In genomic region chr4:58332394-58332793, GRCm38 (mm10) we compare ENCODE assay signal across 31 mouse cellular contexts. TPM values are rescaled to one million over a fixed set of nuclear protein-coding genes. Genes with fewer than 3 reads are reported as not detected.
DNase-seq lines count a peak whose midpoint lies in the region; ATAC-seq and TF ChIP-seq lines count a peak whose summit lies in the region.
"Had no signal": no experiment of that assay in that cellular context is flagged by ENCODE, and none has a peak within 500 bp of the region (broad histone marks: within the 10 kb centered on the region; RNA-seq: fewer than 3 reads in every experiment).

No protein-coding gene starts in this region.

- H3K4me2 ChIP-seq in hindbrain, embryonic 11.5 days (replicated peaks; ENCODE audit: low read depth, low read length), result no peak overlapping the region
- H3K4me2 ChIP-seq in hindbrain, embryonic 13.5 days, result no peak overlapping the region
- H3K4me2 ChIP-seq in kidney, embryonic 16.5 days (replicated peaks; ENCODE audit: low read depth, low read length), result no peak overlapping the region
- no peak overlapping the region for H3K4me2 ChIP-seq in midbrain, postnatal 0 days (ENCODE audit: low read depth, low read length, poor library complexity, severe bottlenecking)
- H3K4me2 ChIP-seq in midbrain, embryonic 13.5 days (replicated peaks), result no peak overlapping the region
- H3K4me2 ChIP-seq: embryonic facial prominence, embryonic 15.5 days; forebrain, embryonic 13.5 days; heart, embryonic 12.5 days; intestine, embryonic 15.5 days; liver, embryonic 12.5 days; midbrain, embryonic 12.5 days had no signal

- H3K27me3 ChIP-seq in hindbrain, embryonic 11.5 days (ENCODE audit: control insufficient read depth, insufficient read depth, low read length), result no peaks in the 10 kb centered on the region
- H3K27me3 ChIP-seq in hindbrain, embryonic 13.5 days, result no peaks in the 10 kb centered on the region
- no peaks in the 10 kb centered on the region for H3K27me3 ChIP-seq in kidney, embryonic 16.5 days (ENCODE audit: insufficient read depth, low read length)
- no peaks in the 10 kb centered on the region for H3K27me3 ChIP-seq in midbrain, postnatal 0 days (ENCODE audit: insufficient read depth, low read length)
- H3K27me3 ChIP-seq in midbrain, embryonic 13.5 days, result no peaks in the 10 kb centered on the region
- H3K27me3 ChIP-seq: embryonic facial prominence, embryonic 15.5 days; forebrain, embryonic 13.5 days; heart, embryonic 12.5 days; intestine, embryonic 15.5 days; liver, embryonic 12.5 days; midbrain, embryonic 12.5 days had no signal

- H3K27ac ChIP-seq in hindbrain, embryonic 11.5 days (ENCODE audit: low read depth, low read length), result no peak overlapping the region
- H3K27ac ChIP-seq in hindbrain, embryonic 13.5 days, result no peak overlapping the region
- no peak overlapping the region for H3K27ac ChIP-seq in kidney, embryonic 16.5 days (ENCODE audit: low read length)
- no peak overlapping the region for H3K27ac ChIP-seq in midbrain, postnatal 0 days (ENCODE audit: low read depth, low read length)
- H3K27ac ChIP-seq in midbrain, embryonic 13.5 days, result no peak overlapping the region
- H3K27ac ChIP-seq: embryonic facial prominence, embryonic 10.5 days; embryonic facial prominence, embryonic 15.5 days; forebrain, embryonic 13.5 days; heart, adult 2 months; intestine, embryonic 15.5 days; liver, embryonic 12.5 days; midbrain, embryonic 12.5 days had no signal

- H3K4me1 ChIP-seq in hindbrain, embryonic 11.5 days (replicated peaks; ENCODE audit: control insufficient read depth, insufficient read depth, low read length), result no peaks in the 10 kb centered on the region
- H3K4me1 ChIP-seq in hindbrain, embryonic 13.5 days (replicated peaks), result no peaks in the 10 kb centered on the region
- H3K4me1 ChIP-seq in kidney, embryonic 16.5 days (ENCODE audit: insufficient read depth, low read length), result peaks cover 11% of the 10 kb centered on the region; the same call in 1 of the 2 replicates
- H3K4me1 ChIP-seq in midbrain, postnatal 0 days (ENCODE audit: insufficient read depth, low read length), result no peaks in the 10 kb centered on the region
- 0 out of 2 replicates have a peak, but pooled peaks cover 5% of the 10 kb centered on the region for H3K4me1 ChIP-seq in midbrain, embryonic 13.5 days (replicated peaks)
- H3K4me1 ChIP-seq: forebrain, embryonic 13.5 days; intestine, embryonic 15.5 days; liver, embryonic 12.5 days; megakaryocyte, embryonic 14.5 days; midbrain, embryonic 12.5 days had no signal

- no peak for ATAC-seq in hindbrain, embryonic 11.5 days (ENCODE audit: low FRiP score)
- no peak for ATAC-seq in hindbrain, embryonic 13.5 days (ENCODE audit: low FRiP score)
- peak; percentile 19; the same call in 1 of the 2 replicates for ATAC-seq in kidney, embryonic 16.5 days (ENCODE audit: low FRiP score, low TSS enrichment)
- ATAC-seq in midbrain, postnatal 0 days (ENCODE audit: low FRiP score), result no peak
- no peak for ATAC-seq in midbrain, embryonic 13.5 days
- ATAC-seq: activated CD4-positive, CD25-positive, alpha-beta regulatory T cell, adult 4 months; forebrain, embryonic 13.5 days; hindbrain, embryonic 16.5 days; intestine, embryonic 15.5 days; liver, embryonic 12.5 days; liver, postnatal 0 days had no signal

- H3K9ac ChIP-seq in hindbrain, embryonic 11.5 days (ENCODE audit: low read depth, low read length), result no peak overlapping the region
- no peak overlapping the region for H3K9ac ChIP-seq in hindbrain, embryonic 13.5 days
- no peak overlapping the region for H3K9ac ChIP-seq in kidney, embryonic 16.5 days (replicated peaks; ENCODE audit: low read length)
- no peak overlapping the region for H3K9ac ChIP-seq in midbrain, postnatal 0 days (replicated peaks; ENCODE audit: low read length, poor library complexity, severe bottlenecking)
- H3K9ac ChIP-seq in midbrain, embryonic 13.5 days (replicated peaks), result no peak overlapping the region
- H3K9ac ChIP-seq: embryonic facial prominence, embryonic 15.5 days; forebrain, embryonic 13.5 days; heart, embryonic 12.5 days; intestine, embryonic 15.5 days; liver, embryonic 12.5 days; liver, postnatal 0 days; midbrain, embryonic 12.5 days had no signal

- H3K9me3 ChIP-seq in hindbrain, embryonic 11.5 days (ENCODE audit: control insufficient read depth, low read length), result no peaks in the 10 kb centered on the region
- H3K9me3 ChIP-seq in hindbrain, embryonic 13.5 days, result no peaks in the 10 kb centered on the region
- H3K9me3 ChIP-seq in kidney, embryonic 16.5 days (ENCODE audit: low read length), result no peaks in the 10 kb centered on the region
- no peaks in the 10 kb centered on the region for H3K9me3 ChIP-seq in midbrain, postnatal 0 days (ENCODE audit: low read length)
- H3K9me3 ChIP-seq in midbrain, embryonic 13.5 days, result no peaks in the 10 kb centered on the region
- H3K9me3 ChIP-seq: embryonic facial prominence, embryonic 10.5 days; embryonic facial prominence, embryonic 15.5 days; forebrain, embryonic 13.5 days; heart, embryonic 12.5 days; intestine, embryonic 15.5 days; liver, embryonic 12.5 days; midbrain, embryonic 12.5 days had no signal

- no peak for TF ChIP-seq CTCF in midbrain, postnatal 0 days (IDR thresholded peaks at IDR 0.05)

- no peak overlapping the region for H3K4me3 ChIP-seq in hindbrain, embryonic 11.5 days (ENCODE audit: low read depth, low read length)
- H3K4me3 ChIP-seq in hindbrain, embryonic 13.5 days, result no peak overlapping the region
- H3K4me3 ChIP-seq in kidney, embryonic 16.5 days (ENCODE audit: low read length), result no peak overlapping the region
- no peak overlapping the region for H3K4me3 ChIP-seq in midbrain, postnatal 0 days (ENCODE audit: low read depth, low read length)
- H3K4me3 ChIP-seq in midbrain, embryonic 13.5 days (replicated peaks), result no peak overlapping the region
- H3K4me3 ChIP-seq: embryonic facial prominence, embryonic 10.5 days; embryonic facial prominence, embryonic 15.5 days; forebrain, embryonic 13.5 days; heart, adult 2 months; heart, embryonic 12.5 days; intestine, embryonic 15.5 days; liver, embryonic 12.5 days; megakaryocyte, embryonic 14.5 days; midbrain, embryonic 12.5 days had no signal

- peak; percentile 5 for DNase-seq in hindbrain, embryonic 11.5 days (ENCODE audit: low spot score)
- DNase-seq in kidney, postnatal 14 days, result no peak
- DNase-seq in midbrain, postnatal 0 days (ENCODE audit: low spot score), result peak; percentile 18
- no peak for DNase-seq in frontal cortex, postnatal 36 days (ENCODE audit: low spot score in 2 of 2)
- DNase-seq: adrenal gland, postnatal 10 days; B cell, adult 2 months; cerebellum, adult 8-10 months; cerebellum, postnatal 36 days; heart, adult 2 months; heart, postnatal 4 days; layer of hippocampus, postnatal 36 days; left cerebral cortex, postnatal 4 days; liver, postnatal 0 days; lung, postnatal 4 days; thymus, adult 2 months; thymus, postnatal 4 days had no signal

- 31% methylated on average over 3 of the region's 3 CpGs for WGBS in hindbrain, embryonic 11.5 days
- WGBS in hindbrain, embryonic 13.5 days, result 27% methylated on average over 3 of the region's 3 CpGs
- WGBS in kidney, embryonic 16.5 days, result 20% methylated on average over 3 of the region's 3 CpGs
- 27% methylated on average over 3 of the region's 3 CpGs for WGBS in midbrain, postnatal 0 days
- 24% methylated on average over 3 of the region's 3 CpGs for WGBS in midbrain, embryonic 13.5 days

- H3K36me3 ChIP-seq in hindbrain, embryonic 11.5 days (ENCODE audit: control insufficient read depth, insufficient read depth, low read length), result no peaks in the 10 kb centered on the region
- H3K36me3 ChIP-seq in hindbrain, embryonic 13.5 days, result no peaks in the 10 kb centered on the region
- no peaks in the 10 kb centered on the region for H3K36me3 ChIP-seq in kidney, embryonic 16.5 days (ENCODE audit: insufficient read depth, low read length)
- no peaks in the 10 kb centered on the region for H3K36me3 ChIP-seq in midbrain, postnatal 0 days (ENCODE audit: insufficient read depth, low read length)
- H3K36me3 ChIP-seq in midbrain, embryonic 13.5 days, result no peaks in the 10 kb centered on the region
- H3K36me3 ChIP-seq: embryonic facial prominence, embryonic 10.5 days; embryonic facial prominence, embryonic 15.5 days; heart, embryonic 12.5 days; intestine, embryonic 15.5 days; liver, embryonic 12.5 days; midbrain, embryonic 12.5 days had no signal

RNA-seq across cellular contexts. Expression of gene Musk, which starts 46.6 kb away (rescaled TPM):
- polyA plus RNA-seq in hindbrain, embryonic 11.5 days (2014; fragmentation: Nextera tagmentation; extraction: Ambion mirVana), result 0.42 and 0.48 TPM in 2 replicates
- 0.09 and 0.25 TPM in 2 replicates for polyA plus RNA-seq in hindbrain, embryonic 13.5 days (2015; fragmentation: Nextera tagmentation; extraction: Ambion mirVana)
- polyA plus RNA-seq in kidney, embryonic 16.5 days (2015; fragmentation: Nextera tagmentation; extraction: Ambion mirVana), result 0.17 and 0.31 TPM in 2 replicates
- 0.49 and 0.61 TPM in 2 replicates for total RNA-seq in midbrain, postnatal 0 days (2014; rRNA removed)
- polyA plus RNA-seq in midbrain, postnatal 0 days (2015; fragmentation: Nextera tagmentation; extraction: Ambion mirVana), result 0.29 and 0.41 TPM in 2 replicates
- polyA plus RNA-seq in midbrain, embryonic 13.5 days (2015; fragmentation: Nextera tagmentation; extraction: Ambion mirVana), result not detected in 2 replicates
- total RNA-seq: monocyte, adult 5-6 weeks had no signal
- polyA plus RNA-seq: activated CD4-positive, CD25-positive, alpha-beta regulatory T cell, adult 4 months; forebrain, embryonic 13.5 days; heart, postnatal 0 days; midbrain, embryonic 12.5 days had no signal

Comparison
In these comparisons a context has a peak if more than half of its experiments do, and no peak if none do; other contexts are left out.
1. DNase-seq: peak in hindbrain, embryonic 11.5 days (single experiment) and midbrain, postnatal 0 days (single experiment); none in kidney, postnatal 14 days (single experiment) and frontal cortex, postnatal 36 days (0 of 2).